Mouse (Mus musculus): ENCODE results near the gene Vsig8. TPM values are rescaled to one million over a fixed set of nuclear protein-coding genes. Genes with fewer than 3 reads are reported as not detected.

The Vsig8 gene
- total RNA-seq, 2 experiments from 2014 or later = 0.32 to 0.37 TPM

DNA sequence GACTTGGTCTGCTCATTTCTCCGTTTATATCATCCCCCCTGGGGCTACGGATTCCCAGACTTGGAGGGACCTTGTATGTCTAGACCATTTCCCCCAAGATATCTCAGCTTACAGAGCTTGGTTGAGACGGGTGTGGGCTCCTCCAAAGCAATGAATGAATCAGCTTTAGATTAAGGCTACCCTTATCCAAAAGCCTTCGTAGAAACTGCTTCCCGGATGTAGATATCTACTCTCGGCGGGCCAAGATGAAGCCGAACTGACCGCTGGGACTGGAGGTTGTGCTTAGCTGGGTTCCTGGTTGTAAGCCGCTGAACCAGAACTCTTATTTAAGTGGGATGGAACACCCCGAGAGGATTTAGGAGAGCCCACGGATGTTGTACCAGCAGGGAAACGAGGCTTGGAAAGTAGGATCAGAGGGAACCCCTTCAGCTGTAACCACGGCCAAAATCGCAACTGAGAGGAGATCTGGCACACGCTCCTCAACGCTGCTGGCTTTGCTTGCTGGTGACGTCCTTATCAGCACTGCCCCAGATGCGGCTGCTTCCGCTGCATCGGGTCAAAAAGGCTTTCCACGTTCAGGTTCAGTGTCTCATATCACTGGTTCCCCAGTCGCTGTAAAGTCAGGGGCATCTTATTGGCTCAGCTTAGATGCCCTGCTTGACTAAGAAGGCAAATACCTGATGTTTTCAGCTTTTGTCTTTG is 29.2 kb upstream of the Vsig8 start:
- intact Hi-C loops (cut with DNase I) = loop anchor here (5.0 to 10.0 kb wide), 2 partner anchors 798 to 871 kb away; no protein-coding TSS in a partner anchor
- no peak for DNase-seq (ENCODE audit: low spot score in 2 of 2)

DNA sequence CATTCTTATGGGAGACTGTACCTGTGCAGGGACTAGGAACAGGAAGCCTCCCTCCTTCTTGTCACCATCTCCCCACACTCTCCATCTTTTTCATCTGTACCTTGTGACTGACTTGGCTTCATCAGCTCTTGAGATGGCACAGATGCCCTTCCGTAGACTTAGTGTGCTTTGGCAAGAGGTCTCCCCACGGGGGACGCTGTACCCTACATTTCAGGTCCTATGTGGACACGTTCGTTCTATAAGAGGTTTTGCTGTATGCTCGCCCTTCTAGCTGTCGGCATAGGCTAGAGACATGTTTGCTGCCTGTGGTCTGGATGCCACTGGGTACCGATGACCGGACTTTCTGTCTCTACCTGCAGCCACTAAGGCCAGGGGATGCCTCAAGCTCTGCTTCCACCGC is 28.3 kb upstream of the Vsig8 start:
- intact Hi-C loops (cut with DNase I) = loop anchor here (5.0 to 10.0 kb wide), 2 partner anchors 797 to 870 kb away; no protein-coding TSS in a partner anchor

DNA sequence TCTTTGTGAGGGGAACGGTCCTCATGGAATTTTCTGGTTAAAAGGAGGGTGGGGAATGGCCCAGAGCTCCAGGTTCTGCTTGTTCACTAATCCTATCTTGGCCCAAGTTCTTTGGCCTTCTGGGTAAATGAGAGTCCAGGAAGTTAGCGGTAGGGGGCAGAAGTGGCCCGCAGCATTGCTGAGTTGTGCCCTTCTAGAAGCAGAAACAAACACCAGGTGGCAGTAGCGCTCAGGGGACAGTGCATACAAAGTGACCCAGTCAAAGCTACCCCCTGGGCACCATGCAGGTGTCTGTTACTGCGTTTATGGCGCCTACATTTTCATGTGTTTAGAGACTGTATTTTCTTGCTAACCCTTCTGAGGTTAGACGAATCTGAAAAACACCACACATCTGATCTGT is 27.0 kb upstream of the Vsig8 start:
- DNase-seq (ENCODE audit: low spot score in 2 of 2) = peak; percentile 84 to 89
- intact Hi-C loops (cut with DNase I) = loop anchor here (1.0 to 10.0 kb wide), 5 partner anchors 34 to 869 kb away; no protein-coding TSS in a partner anchor

More for the DNA sequence above, 28.3 kb upstream of the Vsig8 start:
- DNase-seq (ENCODE audit: low spot score in 2 of 2) = no peak

- intact Hi-C loops (cut with DNase I) = no loop called here
- DNase-seq (ENCODE audit: low spot score in 2 of 2) = no peak
These were observed 25.1 kb upstream of the Vsig8 start for GRCm38 (mm10) chr1:172530544-172531220.

- no peak for DNase-seq (ENCODE audit: low spot score in 2 of 2)
- intact Hi-C loops (cut with DNase I) = no loop called here
These were observed 23.2 kb upstream of the Vsig8 start for GRCm38 (mm10) chr1:172532551-172532950.

DNA sequence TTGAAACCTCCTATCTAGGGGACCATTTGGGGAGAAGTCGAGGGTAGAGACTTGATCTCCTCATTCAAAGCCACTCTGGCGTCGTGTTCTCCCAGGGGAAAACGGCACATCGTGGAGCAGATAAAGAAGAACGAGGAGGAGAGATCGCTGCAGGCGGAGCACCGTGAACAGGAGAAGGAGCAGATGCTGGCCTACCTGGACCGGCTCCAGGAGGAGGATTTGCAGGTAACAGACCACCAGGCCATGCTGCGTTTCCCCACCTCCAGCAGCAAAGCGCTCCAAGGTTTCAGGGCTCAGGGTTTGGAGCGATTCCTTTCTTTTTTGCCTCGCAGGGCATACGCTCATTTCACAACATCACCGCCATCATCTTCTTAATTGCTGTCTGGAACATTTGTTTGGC is 20.6 kb upstream of the Vsig8 start:
- DNase-seq (ENCODE audit: low spot score in 2 of 2) = no peak
- intact Hi-C loops (cut with DNase I) = no loop called here

GRCm38 (mm10) chr1:172539827-172540226 is 15.9 kb upstream of the Vsig8 start:
- intact Hi-C loops (cut with DNase I) = no loop called here
- no peak for DNase-seq (ENCODE audit: low spot score in 2 of 2)

DNA sequence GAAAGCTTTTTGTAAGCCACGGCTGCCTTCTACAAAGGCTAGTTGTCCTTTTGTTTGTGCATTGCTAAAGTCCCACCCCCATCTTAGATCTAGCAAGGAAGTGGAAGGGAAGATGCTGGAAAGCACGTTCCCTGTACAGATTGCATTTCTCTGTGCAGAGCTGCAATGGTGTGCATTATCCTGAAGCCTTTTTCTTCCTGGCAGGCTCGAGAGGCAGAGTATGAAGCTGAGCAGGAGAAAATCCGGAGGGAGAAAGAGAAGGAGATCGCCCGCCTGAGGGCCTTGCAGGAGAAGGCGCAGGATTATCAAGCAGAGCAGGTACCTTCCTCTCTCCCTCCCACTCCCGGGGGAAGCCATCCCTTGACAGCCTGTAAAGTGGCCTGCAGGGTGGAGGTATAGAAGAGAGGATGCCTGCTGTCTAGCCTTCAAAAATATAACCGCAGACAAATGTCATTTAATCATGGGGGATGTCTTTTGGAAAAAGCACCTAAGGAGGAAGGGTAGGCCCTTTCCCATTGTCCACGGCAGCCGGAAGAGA is 15.4 kb upstream of the Vsig8 start:
- intact Hi-C loops (cut with DNase I) = no loop called here

GRCm38 (mm10) chr1:172546062-172546461 is 9.7 kb upstream of the Vsig8 start:
- intact Hi-C loops (cut with DNase I) = no loop called here
- no peak for DNase-seq (ENCODE audit: low spot score in 2 of 2)

More for the DNA sequence above, 15.4 kb upstream of the Vsig8 start:
- no peak for DNase-seq (ENCODE audit: low spot score in 2 of 2)

GRCm38 (mm10) chr1:172548501-172548900 is 7.2 kb upstream of the Vsig8 start:
- intact Hi-C loops (cut with DNase I) = no loop called here
- DNase-seq (ENCODE audit: low spot score in 2 of 2) = no peak

DNA sequence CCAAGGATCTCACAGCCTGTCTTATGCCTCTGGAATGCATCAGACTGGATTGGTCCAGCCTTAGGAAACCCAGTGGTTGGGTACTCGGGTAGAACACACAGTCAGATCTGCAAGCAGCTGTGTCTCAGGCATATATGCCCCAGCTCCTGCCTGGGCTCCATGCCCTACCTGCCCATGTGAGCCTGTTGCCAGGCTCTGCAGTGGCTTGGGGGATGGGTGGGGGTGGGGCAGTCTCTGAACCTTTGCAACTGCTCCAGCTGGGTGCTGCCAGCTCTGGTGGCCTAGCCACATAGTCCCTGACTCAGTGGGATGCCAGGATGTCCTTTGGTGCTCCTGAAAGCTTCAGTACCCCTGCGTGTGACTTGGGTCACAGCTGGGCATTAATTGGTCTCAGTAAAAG is 6.4 kb upstream of the Vsig8 start:
- intact Hi-C loops (cut with DNase I) = no loop called here
- DNase-seq (ENCODE audit: low spot score in 2 of 2) = no peak

DNA sequence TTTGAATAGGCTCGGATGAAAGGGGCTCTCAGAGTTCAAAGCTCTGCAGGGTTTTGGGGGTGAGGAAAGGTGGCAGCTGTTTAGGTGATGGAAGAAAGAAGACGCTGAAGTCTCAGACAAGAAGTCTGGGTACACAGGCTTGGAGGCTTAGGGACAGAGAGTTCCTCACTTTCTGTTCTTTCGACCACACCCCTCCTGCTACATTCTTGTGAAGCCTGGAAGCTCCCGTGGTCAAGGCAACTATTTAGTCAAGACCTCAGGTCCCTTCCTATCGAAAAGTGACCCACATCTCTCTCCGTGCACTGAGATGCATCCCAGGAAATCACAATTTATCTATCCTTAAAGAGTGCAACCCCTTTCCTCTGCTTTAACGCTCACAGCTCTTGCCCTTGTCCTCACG is 6.0 kb upstream of the Vsig8 start:
- intact Hi-C loops (cut with DNase I) = no loop called here
- no peak for DNase-seq (ENCODE audit: low spot score in 2 of 2)

DNA sequence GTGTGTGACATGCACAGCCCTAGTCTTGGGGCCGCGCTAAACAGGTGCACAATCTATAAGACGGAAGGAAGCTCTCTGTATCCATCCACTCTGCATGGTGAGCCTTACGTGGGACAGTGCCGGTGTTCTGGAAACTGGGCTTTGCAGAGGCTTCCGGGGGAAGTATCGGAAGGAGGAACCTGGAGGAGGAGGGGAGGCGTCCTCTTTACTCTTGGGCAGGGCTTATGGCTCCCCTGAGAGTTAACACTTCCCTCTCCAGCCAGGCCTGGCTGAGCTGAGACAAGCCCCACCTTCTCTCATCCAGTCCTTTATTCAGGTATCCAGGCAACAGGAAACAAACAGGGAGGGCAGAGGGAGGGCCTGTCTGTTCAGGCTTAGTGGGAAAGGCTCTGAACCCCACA is 5.2 kb upstream of the Vsig8 start:
- intact Hi-C loops (cut with DNase I) = no loop called here
- DNase-seq (ENCODE audit: low spot score in 2 of 2) = peak; percentile 50 to 71

- intact Hi-C loops (cut with DNase I) = no loop called here
These were observed 4.7 kb upstream of the Vsig8 start for GRCm38 (mm10) chr1:172551009-172551408.

GRCm38 (mm10) chr1:172552623-172553022 is 3.1 kb upstream of the Vsig8 start:
- DNase-seq (ENCODE audit: low spot score in 2 of 2) = no peak
- intact Hi-C loops (cut with DNase I) = no loop called here

More at GRCm38 (mm10) chr1:172551009-172551408, 4.7 kb upstream of the Vsig8 start:
- no peak for DNase-seq (ENCODE audit: low spot score in 2 of 2)

DNA sequence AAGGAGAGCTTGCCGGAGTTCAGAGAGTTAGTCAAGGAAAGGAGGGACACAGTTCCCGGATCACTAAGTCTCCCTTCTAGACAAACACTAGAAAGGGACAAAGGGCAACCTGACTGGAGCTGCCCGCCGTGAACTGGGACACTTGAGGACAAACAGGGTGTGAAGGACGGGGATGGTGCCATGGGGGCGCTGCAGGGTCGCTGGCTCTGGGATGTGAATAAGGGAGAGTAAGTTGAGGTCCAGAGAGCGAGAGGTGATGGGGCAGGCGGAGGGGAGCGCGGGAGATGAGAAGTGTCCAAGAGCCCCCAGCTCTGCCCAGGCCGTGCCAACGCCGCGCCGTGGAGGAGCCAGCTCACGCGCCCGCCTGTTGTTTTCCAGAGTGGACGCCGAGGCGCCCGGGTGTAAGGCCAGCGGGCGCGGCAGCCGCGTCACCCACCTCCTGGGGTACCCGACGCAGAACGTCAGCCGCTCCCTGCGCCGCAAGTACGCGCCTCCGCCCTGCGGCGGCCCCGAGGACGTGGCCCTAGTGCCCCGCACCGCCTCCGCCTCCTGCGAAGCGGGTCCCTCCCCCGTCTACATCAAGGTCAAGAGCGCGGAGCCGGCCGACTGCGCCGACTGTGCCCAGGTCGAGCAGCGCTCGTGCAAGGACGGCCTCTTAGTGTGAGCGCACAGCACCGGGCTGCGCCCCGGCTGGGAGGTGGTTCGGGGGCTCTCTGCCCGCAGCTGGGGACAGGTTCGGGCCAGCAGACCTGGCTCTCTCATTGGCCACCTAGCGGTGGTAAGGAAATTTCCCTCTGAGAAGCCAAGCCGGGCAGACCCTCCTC is 7.1 kb downstream of the Vsig8 start:
- peak; percentile 61 to 66 for DNase-seq (ENCODE audit: low spot score in 2 of 2)
- intact Hi-C loops (cut with DNase I) = loop anchor here (2.0 kb wide), 1 partner anchor 34 kb away; no protein-coding TSS in a partner anchor

DNA sequence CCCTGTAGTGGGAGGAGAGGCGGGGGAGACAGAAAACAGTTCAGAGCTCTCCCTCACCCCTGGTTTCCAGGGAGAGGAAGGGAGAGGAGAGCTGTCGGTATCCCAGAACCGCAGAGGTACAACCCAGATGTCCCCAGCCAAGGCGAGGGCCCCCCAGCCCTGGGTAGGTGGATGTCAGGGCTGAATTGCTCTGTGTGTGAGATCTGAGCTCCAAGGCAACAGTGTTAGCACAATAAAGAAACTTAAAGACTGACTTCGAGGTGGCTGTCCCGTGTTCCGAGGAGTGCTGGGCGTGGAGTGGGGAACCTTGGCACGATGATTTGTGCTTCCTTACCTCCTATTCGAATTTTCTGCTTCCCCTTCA is 7.7 kb downstream of the Vsig8 start:
- DNase-seq (ENCODE audit: low spot score in 2 of 2) = no peak
- intact Hi-C loops (cut with DNase I) = loop anchor here (2.0 kb wide), 1 partner anchor 35 kb away; no protein-coding TSS in a partner anchor

DNA sequence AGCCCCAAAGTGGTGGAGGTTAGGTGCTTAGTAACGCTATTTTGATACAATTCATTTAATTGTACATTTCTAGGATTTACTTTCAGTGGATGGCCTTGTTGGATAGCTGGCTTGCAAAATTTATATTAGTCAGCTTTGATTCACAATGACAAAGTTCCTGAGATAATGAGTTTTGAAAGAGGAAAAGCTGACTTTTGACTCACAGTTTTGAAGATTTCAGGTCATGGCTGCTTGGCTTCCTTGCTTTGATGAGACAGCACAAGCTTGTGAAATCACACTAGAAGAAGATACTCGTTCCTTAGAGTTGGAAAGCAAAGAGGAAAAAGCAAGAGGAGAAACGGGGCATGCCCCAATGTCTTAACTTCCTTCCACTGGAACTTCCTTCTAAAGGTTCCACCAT is 10.4 kb downstream of the Vsig8 start:
- intact Hi-C loops (cut with DNase I) = no loop called here
- no peak for DNase-seq (ENCODE audit: low spot score in 2 of 2)

GRCm38 (mm10) chr1:172567758-172568157 is 12.0 kb downstream of the Vsig8 start:
- intact Hi-C loops (cut with DNase I) = no loop called here
- no peak for DNase-seq (ENCODE audit: low spot score in 2 of 2)

DNA sequence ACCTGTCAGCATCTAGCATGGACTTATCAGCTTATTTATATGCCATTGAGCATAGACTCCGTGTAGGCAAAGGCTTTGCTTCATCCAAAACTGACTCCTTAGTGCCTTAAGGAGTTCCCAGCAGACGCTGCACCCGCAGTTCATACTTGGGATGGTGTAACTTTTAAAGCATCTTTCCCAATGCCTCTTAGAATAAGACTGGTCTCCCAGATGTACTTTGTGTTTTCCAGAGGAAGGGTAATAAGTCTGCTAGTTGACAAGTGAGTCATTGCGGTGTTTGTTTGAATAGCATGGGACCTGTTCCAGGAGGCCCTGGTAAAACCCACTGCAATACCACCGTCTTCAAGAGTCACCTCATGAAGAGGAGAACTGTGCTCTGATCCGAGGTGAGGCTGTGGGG is 24.4 kb downstream of the Vsig8 start:
- no peak for DNase-seq (ENCODE audit: low spot score in 2 of 2)
- intact Hi-C loops (cut with DNase I) = no loop called here
